Mouse (Mus musculus): ENCODE measurements around the gene Zfp553. TPM values are rescaled to one million over a fixed set of nuclear protein-coding genes. Genes with fewer than 3 reads are reported as not detected.
A peak's percentile ranks its signal among the peaks of the same experiment; 100 is the strongest.

Gene Zfp553
- polyA plus RNA-seq, 1 experiment from 2014 or later = 15.7 TPM

GRCm38 (mm10) chr7:127259186-127259905 lies 26.5 kb downstream of the Zfp553 start:
- Histone ChIP-seq H3K27ac (ENCODE audit: low read length) (no peak overlapping the region), H3K9ac (replicated peaks; ENCODE audit: low read depth) (no peak overlapping the region), H3K4me1 (ENCODE audit: insufficient read depth, low read depth, low read length) (peaks cover 7% of the 10 kb centered on the region; the same call in 1 of the 2 replicates), H3K9me3 (ENCODE audit: low read length) (no peaks in the 10 kb centered on the region), H3K4me3 (ENCODE audit: low read depth, low read length) (no peak overlapping the region), H3K4me2 (replicated peaks; ENCODE audit: low read depth, low read length) (no peak overlapping the region), H3K27me3 (replicated peaks; ENCODE audit: insufficient read depth, low read length) (no peaks in the 10 kb centered on the region), H3K36me3 (ENCODE audit: insufficient read depth, low read length) (no peaks in the 10 kb centered on the region)
- no peak for ATAC-seq
- 69% methylated on average over 8 of the region's 8 CpGs for WGBS
- TF ChIP-seq EP300 (IDR thresholded peaks at IDR 0.05) (no peak), CTCF (IDR thresholded peaks at IDR 0.05) (peak; percentile 17; the same call in 1 of the 2 replicates)
- no peak for DNase-seq (ENCODE audit: low spot score)

GRCm38 (mm10) chr7:127260309-127261111 lies 27.6 kb downstream of the Zfp553 start, which contains the start of gene Dctpp1:
TSS of gene Dctpp1 (minus strand) at chr7:127260709.
- H3K9me3 ChIP-seq (ENCODE audit: low read length) = no peaks in the 10 kb centered on the region
- H3K36me3 ChIP-seq (ENCODE audit: insufficient read depth, low read length) = no peaks in the 10 kb centered on the region
- DNase-seq (ENCODE audit: low spot score) (peak; percentile 100), ATAC-seq (peak; percentile 99)
- 0 out of 2 replicates have a peak within 1 kb of the TSS, but pooled peaks have one; percentile 11 for H3K27ac ChIP-seq (ENCODE audit: low read length)
- under 1% methylated on average over 50 of the region's 50 CpGs for WGBS
- peaks cover 3% of the 10 kb centered on the region; the same call in 1 of the 2 replicates for H3K4me1 ChIP-seq (ENCODE audit: insufficient read depth, low read depth, low read length)
- H3K4me2 ChIP-seq (replicated peaks; ENCODE audit: low read depth, low read length) = peak within 1 kb of the TSS; percentile 66
- H3K4me3 ChIP-seq (ENCODE audit: low read depth, low read length) = peak within 1 kb of the TSS; percentile 53
- no peaks in the 10 kb centered on the region for H3K27me3 ChIP-seq (replicated peaks; ENCODE audit: insufficient read depth, low read length)
- H3K9ac ChIP-seq (replicated peaks; ENCODE audit: low read depth) = peak within 1 kb of the TSS; percentile 39
- TF ChIP-seq EP300 (IDR thresholded peaks at IDR 0.05) (peak; percentile 67; the same call in 1 of the 2 replicates), CTCF (IDR thresholded peaks at IDR 0.05) (peak; percentile 88)

- TF ChIP-seq EP300 (IDR thresholded peaks at IDR 0.05) (no peak), CTCF (IDR thresholded peaks at IDR 0.05) (no peak)
- no peaks in the 10 kb centered on the region for H3K27me3 ChIP-seq (replicated peaks; ENCODE audit: insufficient read depth, low read length)
- no peak overlapping the region for H3K4me2 ChIP-seq (replicated peaks; ENCODE audit: low read depth, low read length)
- no peak overlapping the region; the same call in 1 of the 2 replicates for H3K27ac ChIP-seq (ENCODE audit: low read length)
- H3K4me1 ChIP-seq (ENCODE audit: insufficient read depth, low read depth, low read length) = peaks cover 3% of the 10 kb centered on the region; the same call in 1 of the 2 replicates
- WGBS = 56% methylated on average over 10 of the region's 10 CpGs
- H3K36me3 ChIP-seq (ENCODE audit: insufficient read depth, low read length) = no peaks in the 10 kb centered on the region
- ATAC-seq (no peak), DNase-seq (ENCODE audit: low spot score) (peak; percentile 47)
- no peak overlapping the region for H3K9ac ChIP-seq (replicated peaks; ENCODE audit: low read depth)
- H3K9me3 ChIP-seq (ENCODE audit: low read length) = no peaks in the 10 kb centered on the region
- no peak overlapping the region for H3K4me3 ChIP-seq (ENCODE audit: low read depth, low read length)
Measured at GRCm38 (mm10) chr7:127262218-127262961, 29.5 kb downstream of the Zfp553 start.

- Histone ChIP-seq H3K9me3 (ENCODE audit: low read length) (no peaks in the 10 kb centered on the region), H3K4me3 (ENCODE audit: low read depth, low read length) (no peak overlapping the region), H3K9ac (replicated peaks; ENCODE audit: low read depth) (no peak overlapping the region), H3K36me3 (ENCODE audit: insufficient read depth, low read length) (no peaks in the 10 kb centered on the region), H3K27ac (ENCODE audit: low read length) (no peak overlapping the region), H3K27me3 (replicated peaks; ENCODE audit: insufficient read depth, low read length) (no peaks in the 10 kb centered on the region), H3K4me1 (ENCODE audit: insufficient read depth, low read depth, low read length) (peaks cover 3% of the 10 kb centered on the region; the same call in 1 of the 2 replicates), H3K4me2 (replicated peaks; ENCODE audit: low read depth, low read length) (no peak overlapping the region)
- 90% methylated on average over 3 of the region's 3 CpGs for WGBS
- ATAC-seq = no peak
- TF ChIP-seq CTCF (IDR thresholded peaks at IDR 0.05) = no peak
- no peak for TF ChIP-seq EP300 (IDR thresholded peaks at IDR 0.05)
- no peak for DNase-seq (ENCODE audit: low spot score)
Measured at GRCm38 (mm10) chr7:127263526-127263925, 30.7 kb downstream of the Zfp553 start.

DNA sequence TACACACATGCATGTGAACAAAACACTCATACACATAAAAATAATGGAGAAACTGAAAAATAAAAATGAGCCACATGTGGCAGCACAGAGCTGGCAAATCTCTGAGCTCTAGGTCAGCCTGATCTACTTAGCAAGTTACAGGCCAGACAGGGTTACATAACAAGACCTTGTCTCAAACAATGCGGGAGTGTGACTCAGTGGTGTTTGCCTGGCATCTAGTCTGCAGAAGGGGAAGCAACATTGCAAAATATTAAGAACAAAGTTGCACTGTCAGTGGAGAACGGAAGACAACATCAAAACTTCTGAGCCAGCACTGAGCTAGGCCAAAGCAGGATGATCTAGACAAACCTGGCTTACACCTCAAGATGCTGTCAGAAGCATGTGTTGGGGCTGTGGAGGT lies 37.4 kb downstream of the Zfp553 start:
- Histone ChIP-seq H3K9ac (replicated peaks; ENCODE audit: low read depth) (no peak overlapping the region), H3K4me3 (ENCODE audit: low read depth, low read length) (no peak overlapping the region), H3K4me1 (ENCODE audit: insufficient read depth, low read depth, low read length) (peaks cover 8% of the 10 kb centered on the region), H3K9me3 (ENCODE audit: low read length) (no peaks in the 10 kb centered on the region), H3K27me3 (replicated peaks; ENCODE audit: insufficient read depth, low read length) (no peaks in the 10 kb centered on the region), H3K4me2 (replicated peaks; ENCODE audit: low read depth, low read length) (no peak overlapping the region), H3K36me3 (ENCODE audit: insufficient read depth, low read length) (no peaks in the 10 kb centered on the region), H3K27ac (ENCODE audit: low read length) (no peak overlapping the region)
- TF ChIP-seq CTCF (IDR thresholded peaks at IDR 0.05) (no peak), EP300 (IDR thresholded peaks at IDR 0.05) (no peak)
- ATAC-seq (no peak), DNase-seq (ENCODE audit: low spot score) (peak; percentile 62)
- WGBS = 72% methylated on average over 2 of the region's 2 CpGs
